Mouse (Mus musculus): Measurements from ENCODE around the gene Cpne6.

DNA sequence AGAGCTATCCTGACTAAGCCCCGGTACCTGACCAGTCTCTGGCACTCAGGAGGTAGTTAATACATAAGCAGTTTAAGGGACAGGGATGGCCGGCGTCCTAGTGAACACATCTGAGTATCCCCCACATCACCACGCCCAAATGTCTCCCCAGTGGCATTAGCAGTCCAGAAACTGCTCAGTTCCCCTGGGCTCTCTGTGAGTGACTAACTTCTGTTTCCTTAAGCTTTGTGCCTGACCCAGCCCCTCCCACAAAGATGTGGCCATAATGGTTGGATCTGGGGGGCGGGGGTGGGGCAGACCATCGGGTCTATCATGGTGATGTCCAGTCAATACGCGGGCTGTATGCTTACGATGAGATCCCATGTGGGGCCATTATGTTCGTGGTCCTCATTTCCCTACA is 705 bp upstream of the Cpne6 start:
- no peak for TF ChIP-seq POLR2A (IDR thresholded peaks at IDR 0.05; ENCODE audit: insufficient read depth, low read depth, low read length)
- TF ChIP-seq EP300 (IDR thresholded peaks at IDR 0.05; ENCODE audit: insufficient read depth, low read depth, low read length): no peak
